22 mouse cellular contexts compared by ENCODE assay signal in genomic region chr8:123077213-123077612, GRCm38 (mm10). TPM values are rescaled to one million over a fixed set of nuclear protein-coding genes. Genes with fewer than 3 reads are reported as not detected.
DNase-seq lines count a peak whose midpoint lies in the region; ATAC-seq lines count a peak whose summit lies in the region.
"Had no signal": no experiment of that assay in that cellular context is flagged by ENCODE, and none has a peak within 500 bp of the region (broad histone marks: within the 10 kb centered on the region; RNA-seq: fewer than 3 reads in every experiment).

No protein-coding gene starts in this region.

- H3K27me3 ChIP-seq in liver, embryonic 11.5 days (replicated peaks; ENCODE audit: control insufficient read depth, insufficient read depth, low read length), result no peaks in the 10 kb centered on the region
- H3K27me3 ChIP-seq in midbrain, embryonic 16.5 days (ENCODE audit: control insufficient read depth, insufficient read depth, low read depth, low read length), result no peaks in the 10 kb centered on the region
- H3K27me3 ChIP-seq: hindbrain, embryonic 12.5 days; midbrain, embryonic 12.5 days had no signal

- WGBS in liver, embryonic 11.5 days, result 76% methylated on average over 6 of the region's 6 CpGs
- 93% methylated on average over 6 of the region's 6 CpGs for WGBS in midbrain, embryonic 16.5 days

- DNase-seq in 416B (ENCODE audit: low read depth), result peak; percentile 41
- DNase-seq in MEL-GATA-1-ER (ENCODE audit: extremely low read depth, low read depth), result peak; percentile 55
- DNase-seq in liver, embryonic 11.5 days (ENCODE audit: low spot score), result no peak
- no peak for DNase-seq in embryo, embryonic 9.5 days (ENCODE audit: extremely low spot score)
- DNase-seq: adrenal gland, postnatal 36 days; cerebellum, adult 9-10 months; forebrain, postnatal 0 days; heart, postnatal 14 days; kidney, adult 8-10 months; kidney, postnatal 14 days; right cerebral cortex, postnatal 25 days; spleen, adult 18-20 months; thymus, postnatal 14 days had no signal

- no peaks in the 10 kb centered on the region for H3K9me3 ChIP-seq in liver, embryonic 11.5 days (ENCODE audit: control insufficient read depth, low read length)
- H3K9me3 ChIP-seq in midbrain, embryonic 16.5 days (replicated peaks; ENCODE audit: control insufficient read depth, low read length, poor library complexity, severe bottlenecking), result no peaks in the 10 kb centered on the region
- H3K9me3 ChIP-seq: hindbrain, embryonic 12.5 days; midbrain, embryonic 12.5 days had no signal

- H3K36me3 ChIP-seq in liver, embryonic 11.5 days (ENCODE audit: control insufficient read depth, insufficient read depth, low read length), result peaks cover 33% of the 10 kb centered on the region
- H3K36me3 ChIP-seq in midbrain, embryonic 16.5 days (ENCODE audit: control insufficient read depth, insufficient read depth, low read length), result peaks cover 26% of the 10 kb centered on the region

- no peak overlapping the region for H3K9ac ChIP-seq in liver, embryonic 11.5 days (ENCODE audit: low read depth, low read length)
- no peak overlapping the region for H3K9ac ChIP-seq in midbrain, embryonic 16.5 days (ENCODE audit: low read depth, low read length)
- H3K9ac ChIP-seq: forebrain, postnatal 0 days; hindbrain, embryonic 12.5 days; midbrain, embryonic 12.5 days had no signal

- H3K27ac ChIP-seq in liver, embryonic 11.5 days (ENCODE audit: low read depth, low read length), result no peak overlapping the region
- H3K27ac ChIP-seq in midbrain, embryonic 16.5 days (ENCODE audit: low read length), result no peak overlapping the region
- H3K27ac ChIP-seq: hindbrain, embryonic 12.5 days; layer of hippocampus, adult 2 months; macrophage; midbrain, embryonic 12.5 days had no signal

- no peak overlapping the region for H3K4me3 ChIP-seq in liver, embryonic 11.5 days (ENCODE audit: low read depth, low read length)
- no peak overlapping the region for H3K4me3 ChIP-seq in midbrain, embryonic 16.5 days (ENCODE audit: low read depth, low read length)
- H3K4me3 ChIP-seq: hindbrain, embryonic 12.5 days; layer of hippocampus, adult 2 months; midbrain, embryonic 12.5 days had no signal

- H3K4me1 ChIP-seq in liver, embryonic 11.5 days (replicated peaks; ENCODE audit: control insufficient read depth, insufficient read depth, low read length), result peaks cover 6% of the 10 kb centered on the region; the same call in 1 of the 2 replicates
- H3K4me1 ChIP-seq in midbrain, embryonic 16.5 days (ENCODE audit: control insufficient read depth, insufficient read depth, low read length), result no peaks in the 10 kb centered on the region
- H3K4me1 ChIP-seq: hindbrain, embryonic 12.5 days; midbrain, embryonic 12.5 days had no signal

- no peak overlapping the region for H3K4me2 ChIP-seq in liver, embryonic 11.5 days
- H3K4me2 ChIP-seq in midbrain, embryonic 16.5 days (ENCODE audit: low read length), result no peak overlapping the region
- H3K4me2 ChIP-seq: hindbrain, embryonic 12.5 days; midbrain, embryonic 12.5 days had no signal

- peak; percentile 84 for ATAC-seq in liver, embryonic 11.5 days (replicated peaks; ENCODE audit: low FRiP score)
- peak; percentile 77 for ATAC-seq in megakaryocyte, adult 5-6 weeks (ENCODE audit: poor library complexity, severe bottlenecking)
- no peak for ATAC-seq in CD4-positive, CD25-positive, alpha-beta regulatory T cell, adult 4 months
- no peak for ATAC-seq in midbrain, embryonic 16.5 days
- ATAC-seq: forebrain, postnatal 0 days; lung, postnatal 0 days had no signal

RNA-seq across cellular contexts. Expression of gene Spg7, which starts 14.5 kb away (rescaled TPM):
- polyA plus RNA-seq in liver, embryonic 11.5 days (2014; fragmentation: Nextera tagmentation; extraction: Ambion mirVana), result 41.3 and 46.0 TPM in 2 replicates
- total RNA-seq in megakaryocyte, adult 5-6 weeks (2015), result 39.2 and 40.0 TPM in 2 replicates
- total RNA-seq in megakaryocyte, adult 5-6 weeks (2017), result 34.3 and 56.2 TPM in 2 replicates
- 10 to 100 TPM; 24.4 to 29.0 TPM for polyA plus RNA-seq in CD4-positive, CD25-positive, alpha-beta regulatory T cell, adult 4 months (2017; shearing (Covaris generic))
- 47.4 and 48.2 TPM in 2 replicates for polyA plus RNA-seq in midbrain, embryonic 16.5 days (2015; fragmentation: Nextera tagmentation; extraction: Ambion mirVana)

RNA-seq across cellular contexts. Expression of gene Rpl13, which starts 24.9 kb away (rescaled TPM):
- 1,965 and 2,035 TPM in 2 replicates for polyA plus RNA-seq in liver, embryonic 11.5 days (2014; fragmentation: Nextera tagmentation; extraction: Ambion mirVana)
- total RNA-seq in megakaryocyte, adult 5-6 weeks (2015), result 726 and 746 TPM in 2 replicates
- 1,905 and 2,227 TPM in 2 replicates for total RNA-seq in megakaryocyte, adult 5-6 weeks (2017)
- polyA plus RNA-seq in CD4-positive, CD25-positive, alpha-beta regulatory T cell, adult 4 months (2017; shearing (Covaris generic)), result 1,000 to 10,000 TPM; 2,671 to 2,712 TPM
- polyA plus RNA-seq in midbrain, embryonic 16.5 days (2015; fragmentation: Nextera tagmentation; extraction: Ambion mirVana), result 639 and 669 TPM in 2 replicates

RNA-seq across cellular contexts. Expression of gene Ankrd11, which starts 35.1 kb away (rescaled TPM):
- polyA plus RNA-seq in liver, embryonic 11.5 days (2014; fragmentation: Nextera tagmentation; extraction: Ambion mirVana), result 49.2 and 53.8 TPM in 2 replicates
- 86.2 and 87.9 TPM in 2 replicates for total RNA-seq in megakaryocyte, adult 5-6 weeks (2015)
- total RNA-seq in megakaryocyte, adult 5-6 weeks (2017), result 90.5 and 102 TPM in 2 replicates
- polyA plus RNA-seq in CD4-positive, CD25-positive, alpha-beta regulatory T cell, adult 4 months (2017; shearing (Covaris generic)), result 10 to 100 TPM; 79.7 to 84.1 TPM
- polyA plus RNA-seq in midbrain, embryonic 16.5 days (2015; fragmentation: Nextera tagmentation; extraction: Ambion mirVana), result 23.2 and 25.8 TPM in 2 replicates

RNA-seq across cellular contexts. Expression of gene Cpne7, which starts 40.0 kb away (rescaled TPM):
- 5.2 and 5.9 TPM in 2 replicates for polyA plus RNA-seq in liver, embryonic 11.5 days (2014; fragmentation: Nextera tagmentation; extraction: Ambion mirVana)
- total RNA-seq in megakaryocyte, adult 5-6 weeks (2015), result 0.11 TPM in 1 of 2 replicates, not detected in the other
- total RNA-seq in megakaryocyte, adult 5-6 weeks (2017), result 0.22 and 0.98 TPM in 2 replicates
- polyA plus RNA-seq in CD4-positive, CD25-positive, alpha-beta regulatory T cell, adult 4 months (2017; shearing (Covaris generic)), result 1 to 10 TPM; 1.0 to 2.7 TPM
- 10.1 and 17.1 TPM in 2 replicates for polyA plus RNA-seq in midbrain, embryonic 16.5 days (2015; fragmentation: Nextera tagmentation; extraction: Ambion mirVana)
- polyA plus RNA-seq: forebrain, embryonic 11.5 days; macrophage had no signal

Comparison
In these comparisons a context has a peak if more than half of its experiments do, and no peak if none do; other contexts are left out.
1. DNase-seq: peak in 416B (single experiment) and MEL-GATA-1-ER (single experiment); none in liver, embryonic 11.5 days (single experiment) and embryo, embryonic 9.5 days (single experiment).
2. ATAC-seq: peak in liver, embryonic 11.5 days (single experiment) and megakaryocyte, adult 5-6 weeks (single experiment); none in CD4-positive, CD25-positive, alpha-beta regulatory T cell, adult 4 months (single experiment) and midbrain, embryonic 16.5 days (single experiment).